Mouse (Mus musculus) testis, postnatal 14 days (tissue): ENCODE measurements around the gene A330070K13Rik.

Experiments used
- DNase-seq: peaks from one replicate; pipeline ENCODE4 v3.0.0; 2021; ENCODE audit warnings: low spot score

The A330070K13Rik gene

GRCm38 (mm10) chr5:130330801-130331200 lies 53.6 kb downstream of the A330070K13Rik start:
- no peak for DNase-seq

- DNase-seq, result no peak
These were observed 54.5 kb downstream of the A330070K13Rik start for GRCm38 (mm10) chr5:130329889-130330288.
